28 mouse cellular contexts compared by ENCODE assay signal in genomic region chr11:20527901-20528300, GRCm38 (mm10). TPM values are rescaled to one million over a fixed set of nuclear protein-coding genes. Genes with fewer than 3 reads are reported as not detected.
DNase-seq lines count a peak whose midpoint lies in the region; ATAC-seq and TF ChIP-seq lines count a peak whose summit lies in the region.
"Had no signal": no experiment of that assay in that cellular context is flagged by ENCODE, and none has a peak within 500 bp of the region (broad histone marks: within the 10 kb centered on the region; RNA-seq: fewer than 3 reads in every experiment).

No protein-coding gene starts in this region.

- H3K9ac ChIP-seq in forebrain, embryonic 14.5 days (ENCODE audit: low read length), result no peak overlapping the region
- H3K9ac ChIP-seq in forebrain, embryonic 16.5 days (replicated peaks; ENCODE audit: low read depth, low read length), result no peak overlapping the region
- H3K9ac ChIP-seq in midbrain, postnatal 0 days (replicated peaks; ENCODE audit: low read length, poor library complexity, severe bottlenecking), result no peak overlapping the region
- no peak overlapping the region for H3K9ac ChIP-seq in midbrain, embryonic 15.5 days
- H3K9ac ChIP-seq: heart, embryonic 12.5 days; hindbrain, embryonic 14.5 days; liver, embryonic 12.5 days; liver, postnatal 0 days; neural tube, embryonic 12.5 days had no signal

- no peak for ATAC-seq in forebrain, embryonic 14.5 days
- no peak for ATAC-seq in forebrain, embryonic 16.5 days
- ATAC-seq in midbrain, postnatal 0 days (ENCODE audit: low FRiP score), result no peak
- ATAC-seq in midbrain, embryonic 15.5 days (replicated peaks), result no peak
- ATAC-seq: inflammation-experienced regulatory T-cells, adult 6 months; liver, embryonic 12.5 days; liver, postnatal 0 days had no signal

- 85% methylated on average over 3 of the region's 3 CpGs for WGBS in forebrain, embryonic 14.5 days
- WGBS in forebrain, embryonic 16.5 days, result 85% methylated on average over 3 of the region's 3 CpGs
- 89% methylated on average over 3 of the region's 3 CpGs for WGBS in midbrain, postnatal 0 days
- 90% methylated on average over 3 of the region's 3 CpGs for WGBS in midbrain, embryonic 15.5 days

- H3K4me3 ChIP-seq in forebrain, embryonic 14.5 days (ENCODE audit: low read depth, low read length), result no peak overlapping the region
- H3K4me3 ChIP-seq in forebrain, embryonic 16.5 days (replicated peaks; ENCODE audit: low read length), result no peak overlapping the region
- H3K4me3 ChIP-seq in midbrain, postnatal 0 days (ENCODE audit: low read depth, low read length), result no peak overlapping the region
- no peak overlapping the region for H3K4me3 ChIP-seq in midbrain, embryonic 15.5 days
- H3K4me3 ChIP-seq: erythroblast, embryonic 14.5 days; heart, embryonic 12.5 days; liver, embryonic 12.5 days; megakaryocyte, embryonic 14.5 days; neural tube, embryonic 12.5 days had no signal

- DNase-seq in forebrain, embryonic 14.5 days (ENCODE audit: low spot score), result peak; percentile 8
- peak; percentile 46 for DNase-seq in midbrain, postnatal 0 days (ENCODE audit: low spot score)
- DNase-seq in cerebellum, adult 9-10 months, result peak; percentile 81
- DNase-seq in cerebellum, postnatal 36 days, result peak; percentile 60 to 68
- DNase-seq in right cerebral cortex, postnatal 10 days (ENCODE audit: low spot score in 2 of 2), result no peak
- DNase-seq in thymus, postnatal 14 days, result no peak
- DNase-seq: adrenal gland, postnatal 10 days; gastrocnemius, postnatal 25 days; heart, adult 18-20 months; heart, postnatal 4 days; kidney, adult 11 months; kidney, postnatal 14 days; layer of hippocampus, adult 9-11 months; liver, postnatal 0 days; lung, postnatal 36 days; midbrain, embryonic 14.5 days; right cerebral cortex, adult 18-20 months; thymus, adult 2 months had no signal

- H3K4me1 ChIP-seq in forebrain, embryonic 14.5 days (ENCODE audit: control insufficient read depth, insufficient read depth, low read length), result no peaks in the 10 kb centered on the region
- peaks cover 12% of the 10 kb centered on the region for H3K4me1 ChIP-seq in forebrain, embryonic 16.5 days (replicated peaks; ENCODE audit: control insufficient read depth, insufficient read depth, low read length)
- H3K4me1 ChIP-seq in midbrain, postnatal 0 days (ENCODE audit: insufficient read depth, low read length), result no peaks in the 10 kb centered on the region
- H3K4me1 ChIP-seq in midbrain, embryonic 15.5 days, result peaks cover 8% of the 10 kb centered on the region

- H3K36me3 ChIP-seq in forebrain, embryonic 14.5 days (ENCODE audit: control insufficient read depth, insufficient read depth, low read length), result no peaks in the 10 kb centered on the region
- no peaks in the 10 kb centered on the region for H3K36me3 ChIP-seq in forebrain, embryonic 16.5 days (ENCODE audit: control insufficient read depth, insufficient read depth)
- H3K36me3 ChIP-seq in midbrain, postnatal 0 days (ENCODE audit: insufficient read depth, low read length), result no peaks in the 10 kb centered on the region
- H3K36me3 ChIP-seq in midbrain, embryonic 15.5 days (replicated peaks), result no peaks in the 10 kb centered on the region
- H3K36me3 ChIP-seq: G1E; heart, embryonic 12.5 days; liver, embryonic 12.5 days; neural tube, embryonic 12.5 days had no signal

- H3K9me3 ChIP-seq in forebrain, embryonic 14.5 days (replicated peaks; ENCODE audit: control insufficient read depth, low read length), result no peaks in the 10 kb centered on the region
- no peaks in the 10 kb centered on the region for H3K9me3 ChIP-seq in forebrain, embryonic 16.5 days (ENCODE audit: control insufficient read depth, low read length)
- no peaks in the 10 kb centered on the region for H3K9me3 ChIP-seq in midbrain, postnatal 0 days (ENCODE audit: low read length)
- no peaks in the 10 kb centered on the region for H3K9me3 ChIP-seq in midbrain, embryonic 15.5 days
- H3K9me3 ChIP-seq: G1E; heart, embryonic 12.5 days; liver, embryonic 12.5 days; megakaryocyte, embryonic 14.5 days; neural tube, embryonic 12.5 days had no signal

- no peak overlapping the region for H3K27ac ChIP-seq in forebrain, embryonic 14.5 days (ENCODE audit: low read depth, low read length)
- no peak overlapping the region for H3K27ac ChIP-seq in forebrain, embryonic 16.5 days (ENCODE audit: low read length)
- H3K27ac ChIP-seq in midbrain, postnatal 0 days (ENCODE audit: low read depth, low read length), result no peak overlapping the region
- H3K27ac ChIP-seq in midbrain, embryonic 15.5 days, result no peak overlapping the region
- H3K27ac ChIP-seq: hindbrain, embryonic 14.5 days; liver, embryonic 12.5 days; neural tube, embryonic 12.5 days had no signal

- H3K4me2 ChIP-seq in forebrain, embryonic 14.5 days (ENCODE audit: low read length), result no peak overlapping the region
- no peak overlapping the region for H3K4me2 ChIP-seq in forebrain, embryonic 16.5 days (ENCODE audit: low read length)
- no peak overlapping the region for H3K4me2 ChIP-seq in midbrain, postnatal 0 days (ENCODE audit: low read depth, low read length, poor library complexity, severe bottlenecking)
- H3K4me2 ChIP-seq in midbrain, embryonic 15.5 days, result no peak overlapping the region
- H3K4me2 ChIP-seq: heart, embryonic 12.5 days; hindbrain, embryonic 14.5 days; liver, embryonic 12.5 days; neural tube, embryonic 12.5 days had no signal

- no peak for TF ChIP-seq CTCF in midbrain, postnatal 0 days (IDR thresholded peaks at IDR 0.05)

- H3K27me3 ChIP-seq in forebrain, embryonic 14.5 days (replicated peaks; ENCODE audit: control insufficient read depth, insufficient read depth, low read length), result no peaks in the 10 kb centered on the region
- no peaks in the 10 kb centered on the region for H3K27me3 ChIP-seq in forebrain, embryonic 16.5 days (replicated peaks; ENCODE audit: control insufficient read depth, insufficient read depth, low read length)
- no peaks in the 10 kb centered on the region for H3K27me3 ChIP-seq in midbrain, postnatal 0 days (ENCODE audit: insufficient read depth, low read length)
- no peaks in the 10 kb centered on the region for H3K27me3 ChIP-seq in midbrain, embryonic 15.5 days (replicated peaks)
- H3K27me3 ChIP-seq: heart, embryonic 12.5 days; neural tube, embryonic 12.5 days had no signal

RNA-seq across cellular contexts. Expression of gene Sertad2, which starts 15.2 kb away (rescaled TPM):
- polyA plus RNA-seq in forebrain, embryonic 14.5 days (2014; fragmentation: Nextera tagmentation; extraction: Ambion mirVana), result 23.2 and 28.3 TPM in 2 replicates
- 30.3 and 38.0 TPM in 2 replicates for polyA plus RNA-seq in forebrain, embryonic 16.5 days (2015; fragmentation: Nextera tagmentation; extraction: Ambion mirVana)
- total RNA-seq in midbrain, postnatal 0 days (2014; rRNA removed), result 15.2 and 16.9 TPM in 2 replicates
- polyA plus RNA-seq in midbrain, postnatal 0 days (2015; fragmentation: Nextera tagmentation; extraction: Ambion mirVana), result 31.4 and 31.5 TPM in 2 replicates
- polyA plus RNA-seq in midbrain, embryonic 15.5 days (2015; fragmentation: Nextera tagmentation; extraction: Ambion mirVana), result 27.7 and 32.3 TPM in 2 replicates

Comparison
In these comparisons a context has a peak if more than half of its experiments do, and no peak if none do; other contexts are left out.
1. DNase-seq: peak in forebrain, embryonic 14.5 days (single experiment), midbrain, postnatal 0 days (single experiment), cerebellum, adult 9-10 months (single experiment) and cerebellum, postnatal 36 days (2 of 2); none in right cerebral cortex, postnatal 10 days (0 of 2) and thymus, postnatal 14 days (single experiment).